Mouse (Mus musculus): ENCODE results near the gene Folr2. TPM values are rescaled to one million over a fixed set of nuclear protein-coding genes. Genes with fewer than 3 reads are reported as not detected.

The Folr2 gene
- total and polyA plus RNA-seq, 2 experiments from 2014 or later, result 2.3 to 2.6 TPM

DNA sequence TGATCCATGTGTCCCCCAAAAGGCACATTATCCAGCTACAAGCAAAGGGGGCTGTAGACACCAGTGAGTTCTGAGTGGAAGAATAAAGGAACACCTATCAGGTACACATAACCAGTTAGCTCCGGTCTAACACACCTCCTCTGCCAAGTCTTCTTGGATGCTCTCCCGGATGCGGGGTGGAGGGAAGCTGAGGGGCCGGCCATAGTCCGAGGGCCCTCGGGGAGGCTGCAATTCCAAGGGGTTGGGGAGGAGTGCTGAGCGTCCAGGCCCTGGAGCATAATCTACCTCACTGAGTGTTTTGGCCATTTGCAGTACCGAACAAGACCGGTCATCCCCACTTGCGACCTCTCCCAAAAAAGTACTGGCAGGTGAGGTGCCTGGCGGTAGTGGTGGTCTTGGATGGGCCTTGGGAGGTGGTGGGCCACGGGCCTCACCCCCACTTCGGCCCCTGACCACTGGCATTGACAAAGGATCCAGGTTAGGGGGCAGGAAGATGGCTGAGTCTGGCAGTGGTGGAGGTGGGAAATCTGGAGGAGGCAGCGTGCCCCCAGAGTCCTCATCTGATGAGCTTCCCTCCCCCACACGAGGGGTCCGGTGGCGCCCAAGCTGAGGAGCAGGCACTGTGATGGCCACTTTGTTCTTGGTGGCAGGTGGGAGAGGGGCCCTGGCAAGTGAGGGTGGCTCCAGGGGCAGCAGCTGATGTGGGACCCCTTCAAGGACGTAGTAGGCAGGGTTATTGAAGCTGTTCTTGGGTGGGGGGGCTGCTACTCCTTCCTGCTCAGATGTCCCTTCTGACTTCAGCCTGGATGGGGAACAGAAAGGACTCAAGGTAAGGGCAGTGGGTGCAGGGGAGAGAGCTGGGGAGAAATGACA is 33.0 kb downstream of the Folr2 start:
- no peak for TF ChIP-seq CTCF (IDR thresholded peaks at IDR 0.05)
- H3K27ac ChIP-seq (ENCODE audit: low read depth, low read length), result no peak overlapping the region
- no peak overlapping the region for H3K9ac ChIP-seq (replicated peaks; ENCODE audit: low read length, poor library complexity, severe bottlenecking)
- ATAC-seq (ENCODE audit: low FRiP score), result no peak
- H3K4me3 ChIP-seq (ENCODE audit: low read depth, low read length), result no peak overlapping the region
- H3K36me3 ChIP-seq (ENCODE audit: insufficient read depth, low read length), result no peaks in the 10 kb centered on the region; the same call in 1 of the 2 replicates
- no peak overlapping the region for H3K4me2 ChIP-seq (ENCODE audit: low read depth, low read length, poor library complexity, severe bottlenecking)
- no peak for DNase-seq (ENCODE audit: low spot score)
- no peaks in the 10 kb centered on the region for H3K9me3 ChIP-seq (ENCODE audit: low read length)
- peaks cover 41% of the 10 kb centered on the region for H3K27me3 ChIP-seq (ENCODE audit: insufficient read depth, low read length)
- no peaks in the 10 kb centered on the region for H3K4me1 ChIP-seq (ENCODE audit: insufficient read depth, low read length)
- WGBS, result 88% methylated on average over 18 of the region's 18 CpGs

DNA sequence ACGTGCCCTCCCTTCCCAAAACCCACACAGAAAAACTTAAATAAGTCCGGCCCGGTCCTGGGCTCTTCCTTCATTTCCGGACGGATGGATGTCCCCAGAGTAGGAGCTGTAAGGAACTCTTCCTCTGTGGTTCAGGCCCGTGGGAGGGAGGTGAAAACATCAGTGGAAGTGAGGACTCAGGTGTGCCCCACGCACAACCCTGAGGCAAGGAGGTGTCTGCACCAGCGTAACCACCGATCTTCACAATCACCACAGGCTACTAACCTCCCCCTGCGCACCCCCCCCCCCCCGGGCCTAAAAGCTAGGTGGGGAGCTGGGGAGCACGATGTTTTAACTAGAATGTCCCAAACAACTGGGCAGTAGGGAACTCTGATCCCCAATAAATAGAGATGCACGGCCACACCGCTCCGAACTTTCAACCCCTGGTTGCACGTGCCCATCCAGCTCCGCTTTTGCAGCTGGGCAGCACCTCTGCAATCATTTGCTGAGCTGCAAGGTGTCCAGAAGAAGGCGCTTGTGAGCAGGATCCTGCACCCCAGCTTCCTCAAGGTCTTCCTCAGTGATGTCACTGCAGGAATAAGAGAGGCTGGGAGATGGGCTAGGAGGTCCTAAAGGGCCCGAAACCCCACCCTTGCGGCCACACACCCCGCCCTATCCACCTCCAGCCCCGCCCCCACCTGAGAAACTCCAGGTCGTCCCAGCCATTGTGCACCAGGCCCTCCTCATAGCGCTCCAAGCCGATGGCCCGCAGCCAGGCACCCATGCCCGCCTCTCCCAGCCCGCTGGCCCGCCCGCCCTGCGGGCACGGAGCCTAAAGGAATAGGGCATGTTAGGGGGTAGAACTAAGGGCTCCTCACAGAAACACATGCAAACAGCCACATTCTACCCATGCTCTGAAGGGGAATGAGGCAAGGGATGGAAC is 33.9 kb downstream of the Folr2 start:
- 37% methylated on average over 31 of the region's 32 CpGs for WGBS
- Histone ChIP-seq H3K27ac (ENCODE audit: low read depth, low read length) (no peak overlapping the region), H3K27me3 (ENCODE audit: insufficient read depth, low read length) (peaks cover 50% of the 10 kb centered on the region), H3K36me3 (ENCODE audit: insufficient read depth, low read length) (no peaks in the 10 kb centered on the region; the same call in 1 of the 2 replicates), H3K4me1 (ENCODE audit: insufficient read depth, low read length) (no peaks in the 10 kb centered on the region), H3K4me3 (ENCODE audit: low read depth, low read length) (no peak overlapping the region), H3K9me3 (ENCODE audit: low read length) (no peaks in the 10 kb centered on the region), H3K9ac (replicated peaks; ENCODE audit: low read length, poor library complexity, severe bottlenecking) (no peak overlapping the region), H3K4me2 (ENCODE audit: low read depth, low read length, poor library complexity, severe bottlenecking) (no peak overlapping the region)
- ATAC-seq (ENCODE audit: low FRiP score), result no peak
- peak; percentile 55 for TF ChIP-seq CTCF (IDR thresholded peaks at IDR 0.05)
- peak; percentile 28 for DNase-seq (ENCODE audit: low spot score)

GRCm38 (mm10) chr7:101821571-101822501 is 35.2 kb downstream of the Folr2 start:
- DNase-seq (ENCODE audit: low spot score), result peak; percentile 40
- Histone ChIP-seq H3K9me3 (ENCODE audit: low read length) (no peaks in the 10 kb centered on the region), H3K4me2 (ENCODE audit: low read depth, low read length, poor library complexity, severe bottlenecking) (peak overlapping the region; percentile 48), H3K9ac (replicated peaks; ENCODE audit: low read length, poor library complexity, severe bottlenecking) (0 out of 2 replicates have a peak overlapping the region, but pooled peaks have one; percentile 19), H3K27ac (ENCODE audit: low read depth, low read length) (no peak overlapping the region), H3K27me3 (ENCODE audit: insufficient read depth, low read length) (peaks cover 62% of the 10 kb centered on the region), H3K36me3 (ENCODE audit: insufficient read depth, low read length) (no peaks in the 10 kb centered on the region), H3K4me3 (ENCODE audit: low read depth, low read length) (peak overlapping the region; percentile 31), H3K4me1 (ENCODE audit: insufficient read depth, low read length) (no peaks in the 10 kb centered on the region)
- ATAC-seq (ENCODE audit: low FRiP score), result peak; percentile 52; the same call in 1 of the 2 replicates
- TF ChIP-seq CTCF (IDR thresholded peaks at IDR 0.05), result no peak
- WGBS, result under 1% methylated on average over 59 of the region's 71 CpGs

DNA sequence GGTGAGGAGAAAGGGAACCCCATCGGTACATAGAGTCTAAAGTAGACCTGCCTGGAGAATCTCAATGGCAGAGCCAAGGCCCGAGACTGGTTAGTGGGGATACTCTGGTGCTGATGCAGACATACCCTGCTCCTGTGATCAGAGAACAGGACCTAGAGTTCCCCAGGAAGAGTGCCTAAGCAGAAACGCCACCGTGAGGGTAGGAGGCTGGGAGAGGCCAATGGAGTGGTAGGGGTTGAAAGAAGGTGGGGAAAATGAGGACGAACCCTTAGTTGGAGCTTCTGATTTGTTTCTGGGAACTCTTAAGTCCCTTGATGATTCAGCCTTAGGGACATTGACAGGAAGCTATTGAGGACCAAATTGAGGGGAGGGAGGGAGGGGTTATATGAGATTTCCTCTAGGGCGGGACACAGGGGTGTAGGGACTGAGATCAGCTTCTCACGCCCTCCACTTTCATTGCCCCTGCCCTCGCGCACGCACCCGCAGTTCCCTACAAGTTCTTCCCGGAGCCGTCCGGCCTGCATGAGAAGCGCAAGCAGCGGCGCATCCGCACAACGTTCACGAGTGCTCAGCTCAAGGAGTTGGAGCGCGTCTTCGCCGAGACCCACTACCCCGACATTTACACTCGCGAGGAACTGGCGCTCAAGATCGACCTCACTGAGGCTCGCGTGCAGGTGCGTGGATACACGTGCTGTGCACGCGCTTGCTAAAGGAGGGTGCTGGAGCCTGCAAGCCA is 36.5 kb downstream of the Folr2 start:
- ATAC-seq (ENCODE audit: low FRiP score) (no peak), DNase-seq (ENCODE audit: low spot score) (no peak)
- Histone ChIP-seq H3K27me3 (ENCODE audit: insufficient read depth, low read length) (peaks cover 68% of the 10 kb centered on the region), H3K4me3 (ENCODE audit: low read depth, low read length) (peak overlapping the region; percentile 31), H3K27ac (ENCODE audit: low read depth, low read length) (no peak overlapping the region), H3K9me3 (ENCODE audit: low read length) (no peaks in the 10 kb centered on the region), H3K9ac (replicated peaks; ENCODE audit: low read length, poor library complexity, severe bottlenecking) (no peak overlapping the region), H3K4me1 (ENCODE audit: insufficient read depth, low read length) (no peaks in the 10 kb centered on the region), H3K36me3 (ENCODE audit: insufficient read depth, low read length) (no peaks in the 10 kb centered on the region), H3K4me2 (ENCODE audit: low read depth, low read length, poor library complexity, severe bottlenecking) (peak overlapping the region; percentile 52)
- WGBS, result 4% methylated on average over 35 of the region's 35 CpGs
- no peak for TF ChIP-seq CTCF (IDR thresholded peaks at IDR 0.05)
